Mouse (Mus musculus) midbrain, postnatal 0 days (tissue): ENCODE results near the gene Ddo. TPM values are rescaled to one million over a fixed set of nuclear protein-coding genes. Genes with fewer than 3 reads are reported as not detected.

Experiments
- ATAC-seq: fragments of 200-750 bp; cut with Nextera tagmentation; 2 replicates; pipeline ENCODE4 v1.8.0; 2017; ENCODE audit warnings: moderate number of reproducible peaks, mild to moderate bottlenecking, moderate TSS enrichment, moderate library complexity; ENCODE audit not compliant: low FRiP score
- DNase-seq: peaks from one replicate; pipeline ENCODE4 v3.0.0-alpha.2; 2015; ENCODE audit warnings: low spot score
- H3K27ac ChIP-seq: fragments of 300-500 bp; sonication (generic); 2 replicates; pipeline ENCODE4 v1.5.1; 2014; ENCODE audit warnings: low read depth, mild to moderate bottlenecking, low read length, mixed read lengths
- H3K27me3 ChIP-seq: fragments of 300-500 bp; sonication (generic); 2 replicates; pipeline ENCODE4 v1.6.1; 2014; ENCODE audit warnings: low read length, control low read depth, mixed read lengths; ENCODE audit not compliant: insufficient read depth
- H3K36me3 ChIP-seq: fragments of 300-500 bp; sonication (generic); 2 replicates; pipeline ENCODE4 v1.6.1; 2014; ENCODE audit warnings: low read length, control low read depth, mixed read lengths; ENCODE audit not compliant: insufficient read depth
- H3K4me1 ChIP-seq: fragments of 300-500 bp; sonication (generic); 2 replicates; pipeline ENCODE4 v1.6.1; 2014; ENCODE audit warnings: mild to moderate bottlenecking, control low read depth, antibody characterized with exemption, low read length, mixed read lengths; ENCODE audit not compliant: insufficient read depth
- H3K4me2 ChIP-seq: fragments of 300-500 bp; sonication (generic); 2 replicates; pipeline ENCODE4 v1.6.1; 2014; ENCODE audit warnings: low read depth, mild to moderate bottlenecking, low read length, mixed read lengths; ENCODE audit not compliant: poor library complexity, severe bottlenecking
- H3K4me3 ChIP-seq: fragments of 300-500 bp; sonication (generic); 2 replicates; pipeline ENCODE4 v1.5.1; 2014; ENCODE audit warnings: low read depth, mild to moderate bottlenecking, low read length, moderate library complexity
- H3K9ac ChIP-seq: fragments of 300-500 bp; sonication (generic); replicated peaks from 2 replicates; pipeline ENCODE4 v1.6.1; 2014; ENCODE audit warnings: mild to moderate bottlenecking, low read length, moderate library complexity, mixed read lengths; ENCODE audit not compliant: poor library complexity, severe bottlenecking
- H3K9me3 ChIP-seq: fragments of 300-500 bp; sonication (generic); 2 replicates; pipeline ENCODE4 v1.6.1; 2016; ENCODE audit warnings: low read length, control low read depth
- CTCF ChIP-seq: IDR thresholded peaks from 2 replicates; pipeline ENCODE4 v1.5.1; 2016; ENCODE audit warnings: antibody characterized with exemption, mild to moderate bottlenecking
- WGBS: fragments of 180-500 bp; shearing (Covaris S2); extraction: QIAGEN DNeasy Blood & Tissue Kit; methylation state at CpG from one replicate; pipeline ENCODE4 v1.1.7; 2014; 5-methylcytosine and 5-hydroxymethylcytosine counted together
- polyA plus RNA-seq: library from polyadenylated mRNA; unstranded; fragments of >200 nt; fragmentation: Nextera tagmentation; extraction: Ambion mirVana; gene quantifications from 2 replicates; pipeline ENCODE4 v1.2.1, GENCODE M21; 2015
- total RNA-seq: library from RNA; depleted of rRNA; stranded (reverse); fragments of >200 nt; gene quantifications from 2 replicates; pipeline ENCODE4 v1.2.3, GENCODE M21; 2014; rRNA removed

Ddo gene
- total and polyA plus RNA-seq, 2 experiments from 2014 or later = 2.1 to 2.5 TPM

- TF ChIP-seq CTCF = no peak
- no peak overlapping the region for H3K4me2 ChIP-seq
- H3K4me3 ChIP-seq = no peak overlapping the region
- H3K36me3 ChIP-seq = no peaks in the 10 kb centered on the region
- no peaks in the 10 kb centered on the region for H3K27me3 ChIP-seq
- H3K9ac ChIP-seq = no peak overlapping the region
- H3K27ac ChIP-seq = no peak overlapping the region
- no peak for ATAC-seq
- WGBS = 27% methylated on average over 6 of the region's 6 CpGs
- no peaks in the 10 kb centered on the region for H3K9me3 ChIP-seq
- no peaks in the 10 kb centered on the region; the same call in 1 of the 2 replicates for H3K4me1 ChIP-seq
- DNase-seq = no peak
Observed at GRCm38 (mm10) chr10:40724342-40724741, 94.5 kb downstream of the Ddo start.

- H3K27me3 ChIP-seq = no peaks in the 10 kb centered on the region
- DNase-seq = no peak
- peak; percentile 40 for TF ChIP-seq CTCF
- ATAC-seq = no peak
- no peaks in the 10 kb centered on the region for H3K9me3 ChIP-seq
- no peak overlapping the region for H3K4me3 ChIP-seq
- H3K9ac ChIP-seq = no peak overlapping the region
- no peaks in the 10 kb centered on the region; the same call in 1 of the 2 replicates for H3K4me1 ChIP-seq
- H3K4me2 ChIP-seq = no peak overlapping the region
- no peaks in the 10 kb centered on the region for H3K36me3 ChIP-seq
- no peak overlapping the region for H3K27ac ChIP-seq
- WGBS = 44% methylated on average over 4 of the region's 4 CpGs
Observed at GRCm38 (mm10) chr10:40725066-40725465, 95.3 kb downstream of the Ddo start.

- ATAC-seq (no peak), DNase-seq (no peak)
- no peak overlapping the region for H3K27ac ChIP-seq
- TF ChIP-seq CTCF = no peak
- H3K9me3 ChIP-seq = no peaks in the 10 kb centered on the region
- H3K36me3 ChIP-seq = no peaks in the 10 kb centered on the region
- WGBS = 89% methylated on average over 4 of the region's 4 CpGs
- no peaks in the 10 kb centered on the region; the same call in 1 of the 2 replicates for H3K4me1 ChIP-seq
- H3K4me3 ChIP-seq = no peak overlapping the region
- H3K4me2 ChIP-seq = no peak overlapping the region
- H3K9ac ChIP-seq = no peak overlapping the region
- H3K27me3 ChIP-seq = no peaks in the 10 kb centered on the region
Observed at GRCm38 (mm10) chr10:40725471-40725870, 95.7 kb downstream of the Ddo start.

GRCm38 (mm10) chr10:40726288-40726902 lies 96.6 kb downstream of the Ddo start:
- no peak for DNase-seq
- Histone ChIP-seq H3K27me3 (no peaks in the 10 kb centered on the region), H3K27ac (peak overlapping the region; percentile 21; the same call in 1 of the 2 replicates), H3K4me1 (no peaks in the 10 kb centered on the region; the same call in 1 of the 2 replicates), H3K36me3 (no peaks in the 10 kb centered on the region), H3K4me2 (no peak overlapping the region), H3K9me3 (no peaks in the 10 kb centered on the region), H3K9ac (no peak overlapping the region), H3K4me3 (no peak overlapping the region)
- no peak for TF ChIP-seq CTCF
- no peak for ATAC-seq
- 27% methylated on average over 11 of the region's 11 CpGs for WGBS

GRCm38 (mm10) chr10:40726989-40727388 lies 97.2 kb downstream of the Ddo start:
- no peak for DNase-seq

GRCm38 (mm10) chr10:40730200-40730599 lies 100.4 kb downstream of the Ddo start:
- no peaks in the 10 kb centered on the region for H3K9me3 ChIP-seq
- ATAC-seq = no peak
- H3K27me3 ChIP-seq = no peaks in the 10 kb centered on the region
- H3K27ac ChIP-seq = no peak overlapping the region
- WGBS = 88% methylated on average over 5 of the region's 5 CpGs
- no peaks in the 10 kb centered on the region for H3K4me1 ChIP-seq
- H3K4me3 ChIP-seq = no peak overlapping the region
- no peaks in the 10 kb centered on the region for H3K36me3 ChIP-seq
- H3K4me2 ChIP-seq = no peak overlapping the region
- no peak overlapping the region for H3K9ac ChIP-seq
- no peak for TF ChIP-seq CTCF
- no peak for DNase-seq

More at GRCm38 (mm10) chr10:40726989-40727388, 97.2 kb downstream of the Ddo start:
- no peak overlapping the region for H3K9ac ChIP-seq
- H3K4me3 ChIP-seq = no peak overlapping the region
- 14% methylated on average over 5 of the region's 5 CpGs for WGBS
- no peaks in the 10 kb centered on the region for H3K27me3 ChIP-seq
- ATAC-seq = 0 out of 2 replicates have a peak, but pooled peaks have one; percentile 27
- no peaks in the 10 kb centered on the region; the same call in 1 of the 2 replicates for H3K4me1 ChIP-seq
- no peaks in the 10 kb centered on the region for H3K9me3 ChIP-seq
- H3K27ac ChIP-seq = no peak overlapping the region
- no peak overlapping the region for H3K4me2 ChIP-seq
- no peaks in the 10 kb centered on the region for H3K36me3 ChIP-seq
- TF ChIP-seq CTCF = no peak

Other genes starting within 250 kb of the Ddo start
- gene Slc22a16, start 59.7 kb upstream of the Ddo start, total RNA-seq = not detected in 2 replicates
- gene Slc22a16, start 59.7 kb upstream of the Ddo start, polyA plus RNA-seq = not detected in 2 replicates
- not detected in 2 replicates for gene Mettl24, start 53.3 kb downstream of the Ddo start, total RNA-seq
- 0.98 and 1.1 TPM in 2 replicates for gene Mettl24, start 53.3 kb downstream of the Ddo start, polyA plus RNA-seq